Mouse (Mus musculus) kidney, embryonic 14.5 days (tissue): ENCODE measurements around the gene Plcl1. TPM values are rescaled to one million over a fixed set of nuclear protein-coding genes. Genes with fewer than 3 reads are reported as not detected.

Experiments
- ATAC-seq: fragments of 200-750 bp; cut with Nextera tagmentation; 2 replicates; pipeline ENCODE4 v1.8.0; 2017; ENCODE audit warnings: moderate number of reproducible peaks, mild to moderate bottlenecking, moderate TSS enrichment, moderate library complexity; ENCODE audit not compliant: low FRiP score, low TSS enrichment
- H3K27ac ChIP-seq: fragments of 300-500 bp; sonication (generic); 2 replicates; pipeline ENCODE4 v1.5.1; 2014; ENCODE audit warnings: low read depth, mild to moderate bottlenecking, low read length, moderate library complexity, mixed read lengths
- H3K27me3 ChIP-seq: fragments of 300-500 bp; sonication (generic); 2 replicates; pipeline ENCODE4 v1.6.1; 2014; ENCODE audit warnings: mild to moderate bottlenecking, low read length; ENCODE audit not compliant: control insufficient read depth, insufficient read depth
- H3K36me3 ChIP-seq: fragments of 300-500 bp; sonication (generic); 2 replicates; pipeline ENCODE4 v1.6.1; 2014; ENCODE audit warnings: low read length, mixed read lengths; ENCODE audit not compliant: control insufficient read depth, insufficient read depth
- H3K4me1 ChIP-seq: fragments of 300-500 bp; sonication (generic); 2 replicates; pipeline ENCODE4 v1.6.1; 2014; ENCODE audit warnings: low read length, mixed read lengths; ENCODE audit not compliant: control insufficient read depth, insufficient read depth
- H3K4me2 ChIP-seq: fragments of 300-500 bp; sonication (generic); replicated peaks from 2 replicates; pipeline ENCODE4 v1.6.1; 2014; ENCODE audit warnings: low read depth, mild to moderate bottlenecking, low read length
- H3K4me3 ChIP-seq: fragments of 300-500 bp; sonication (generic); 2 replicates; pipeline ENCODE4 v1.5.1; 2014; ENCODE audit warnings: mild to moderate bottlenecking, low read length
- H3K9ac ChIP-seq: fragments of 300-500 bp; sonication (generic); 2 replicates; pipeline ENCODE4 v1.6.1; 2014; ENCODE audit warnings: low read depth, mild to moderate bottlenecking, low read length, moderate library complexity
- H3K9me3 ChIP-seq: fragments of 300-500 bp; sonication (generic); 2 replicates; pipeline ENCODE4 v1.6.1; 2016; ENCODE audit warnings: low read length; ENCODE audit not compliant: control insufficient read depth
- WGBS: fragments of 180-500 bp; shearing (Covaris S2); extraction: QIAGEN DNeasy Blood & Tissue Kit; methylation state at CpG from one replicate; pipeline ENCODE4 v1.1.7; 2014; 5-methylcytosine and 5-hydroxymethylcytosine counted together
- polyA plus RNA-seq: library from polyadenylated mRNA; unstranded; fragments of >200 nt; fragmentation: Nextera tagmentation; extraction: Ambion mirVana; gene quantifications from 2 replicates; pipeline ENCODE4 v1.2.1, GENCODE M21; 2014

Plcl1 gene
- polyA plus RNA-seq, 1 experiment from 2014 or later, result 5.7 TPM

DNA sequence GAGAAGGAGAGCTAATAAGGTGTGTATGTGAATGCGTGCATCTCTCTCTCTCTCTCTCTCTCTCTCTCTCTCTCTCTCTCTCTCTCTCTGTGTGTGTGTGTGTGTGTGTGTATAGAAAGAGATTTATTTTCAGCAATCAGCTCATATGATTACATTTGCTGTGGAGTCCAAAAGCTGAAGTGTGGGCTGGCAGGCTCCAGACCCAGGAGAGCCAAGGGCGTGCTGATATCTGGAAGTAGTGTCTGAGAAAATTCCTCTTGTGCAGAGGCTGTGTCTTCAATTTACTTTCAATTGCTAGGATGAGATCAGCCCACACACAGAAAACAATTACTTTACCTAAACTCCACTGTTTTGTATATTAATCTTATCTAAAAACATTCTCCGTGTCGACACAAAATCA, 179.7 kb downstream of the Plcl1 start:
- no peak for ATAC-seq
- 74% methylated on average over 4 of the region's 4 CpGs for WGBS
- no peaks in the 10 kb centered on the region for H3K27me3 ChIP-seq
- no peak overlapping the region for H3K4me3 ChIP-seq
- H3K9me3 ChIP-seq, result no peaks in the 10 kb centered on the region
- H3K4me1 ChIP-seq, result peaks cover 6% of the 10 kb centered on the region; the same call in 1 of the 2 replicates
- no peak overlapping the region for H3K9ac ChIP-seq
- H3K4me2 ChIP-seq, result no peak overlapping the region
- no peaks in the 10 kb centered on the region for H3K36me3 ChIP-seq
- H3K27ac ChIP-seq, result no peak overlapping the region

GRCm38 (mm10) chr1:55588090-55588489, 182.4 kb downstream of the Plcl1 start:
- Histone ChIP-seq H3K9ac (no peak overlapping the region), H3K27ac (no peak overlapping the region; the same call in 1 of the 2 replicates), H3K27me3 (no peaks in the 10 kb centered on the region), H3K9me3 (no peaks in the 10 kb centered on the region), H3K4me2 (no peak overlapping the region), H3K4me3 (no peak overlapping the region), H3K4me1 (peaks cover 6% of the 10 kb centered on the region; the same call in 1 of the 2 replicates), H3K36me3 (no peaks in the 10 kb centered on the region)
- WGBS, result 63% methylated on average over 6 of the region's 6 CpGs
- no peak for ATAC-seq

DNA sequence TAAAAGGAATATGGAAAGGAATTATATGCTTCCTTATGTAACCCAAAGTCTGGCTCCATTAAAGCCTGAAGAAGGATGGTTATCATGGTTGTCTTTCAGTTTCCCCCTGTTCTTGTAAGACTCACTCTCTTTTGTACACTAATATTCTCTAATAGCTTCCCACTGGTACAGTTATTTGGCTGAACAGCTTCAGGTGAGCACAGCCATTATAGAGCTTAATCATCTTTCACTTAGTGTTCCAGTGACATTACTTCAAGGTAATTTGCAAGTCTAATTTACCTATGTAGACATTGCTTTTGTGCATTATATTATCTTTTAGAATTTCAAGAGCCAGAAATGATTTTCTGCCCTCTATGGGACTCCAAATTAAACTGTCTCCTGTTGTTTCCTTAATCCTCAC, 184.3 kb downstream of the Plcl1 start:
- H3K27me3 ChIP-seq, result no peaks in the 10 kb centered on the region
- no peak for ATAC-seq
- H3K9me3 ChIP-seq, result no peaks in the 10 kb centered on the region
- no peak overlapping the region for H3K4me2 ChIP-seq
- no peak overlapping the region for H3K9ac ChIP-seq
- H3K4me3 ChIP-seq, result no peak overlapping the region
- H3K4me1 ChIP-seq, result peaks cover 6% of the 10 kb centered on the region; the same call in 1 of the 2 replicates
- no peak overlapping the region for H3K27ac ChIP-seq
- no peaks in the 10 kb centered on the region for H3K36me3 ChIP-seq

DNA sequence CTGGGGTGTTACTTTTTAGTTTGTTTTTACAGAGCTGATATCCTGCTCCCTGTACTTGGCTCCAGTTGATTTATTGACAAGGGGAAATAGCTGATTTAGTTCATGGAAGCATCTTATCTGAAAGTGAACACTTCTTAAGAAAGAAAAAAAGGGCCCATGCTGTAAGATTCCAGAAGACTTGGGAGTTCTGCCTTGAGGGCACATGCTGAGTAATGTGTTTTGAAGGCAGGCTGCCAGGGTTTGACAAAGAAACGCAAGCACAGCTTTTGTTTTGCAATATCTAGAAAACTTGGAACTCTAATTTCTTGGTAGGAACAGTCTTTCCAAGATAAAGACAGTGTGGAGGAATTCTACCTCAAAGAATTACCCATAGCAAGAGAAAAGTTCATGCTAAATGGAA, 194.8 kb downstream of the Plcl1 start:
- no peak for ATAC-seq
- H3K4me2 ChIP-seq, result no peak overlapping the region
- no peaks in the 10 kb centered on the region for H3K27me3 ChIP-seq
- H3K9ac ChIP-seq, result no peak overlapping the region
- no peak overlapping the region for H3K27ac ChIP-seq
- H3K36me3 ChIP-seq, result no peaks in the 10 kb centered on the region
- whole genome bisulfite sequencing, result 42% methylated on average over 1 of the region's 1 CpGs
- H3K4me3 ChIP-seq, result no peak overlapping the region
- no peaks in the 10 kb centered on the region for H3K4me1 ChIP-seq
- H3K9me3 ChIP-seq, result no peaks in the 10 kb centered on the region

GRCm38 (mm10) chr1:55604593-55604992, 198.9 kb downstream of the Plcl1 start:
- no peak overlapping the region; the same call in 1 of the 2 replicates for H3K27ac ChIP-seq
- 72% methylated on average over 4 of the region's 4 CpGs for WGBS
- no peak for ATAC-seq
- H3K9ac ChIP-seq, result no peak overlapping the region
- H3K36me3 ChIP-seq, result no peaks in the 10 kb centered on the region
- H3K4me2 ChIP-seq, result no peak overlapping the region
- 0 out of 2 replicates have a peak, but pooled peaks cover 5% of the 10 kb centered on the region for H3K4me1 ChIP-seq
- no peaks in the 10 kb centered on the region for H3K27me3 ChIP-seq
- H3K4me3 ChIP-seq, result no peak overlapping the region
- no peaks in the 10 kb centered on the region for H3K9me3 ChIP-seq

- ATAC-seq, result no peak
- 0 out of 2 replicates have a peak, but pooled peaks cover 5% of the 10 kb centered on the region for H3K4me1 ChIP-seq
- H3K9me3 ChIP-seq, result no peaks in the 10 kb centered on the region
- H3K4me3 ChIP-seq, result no peak overlapping the region
- H3K9ac ChIP-seq, result no peak overlapping the region
- H3K27ac ChIP-seq, result no peak overlapping the region
- H3K36me3 ChIP-seq, result no peaks in the 10 kb centered on the region
- H3K27me3 ChIP-seq, result no peaks in the 10 kb centered on the region
- whole genome bisulfite sequencing, result 75% methylated on average over 4 of the region's 4 CpGs
- no peak overlapping the region for H3K4me2 ChIP-seq
Observed at GRCm38 (mm10) chr1:55605450-55605849, 199.7 kb downstream of the Plcl1 start.

DNA sequence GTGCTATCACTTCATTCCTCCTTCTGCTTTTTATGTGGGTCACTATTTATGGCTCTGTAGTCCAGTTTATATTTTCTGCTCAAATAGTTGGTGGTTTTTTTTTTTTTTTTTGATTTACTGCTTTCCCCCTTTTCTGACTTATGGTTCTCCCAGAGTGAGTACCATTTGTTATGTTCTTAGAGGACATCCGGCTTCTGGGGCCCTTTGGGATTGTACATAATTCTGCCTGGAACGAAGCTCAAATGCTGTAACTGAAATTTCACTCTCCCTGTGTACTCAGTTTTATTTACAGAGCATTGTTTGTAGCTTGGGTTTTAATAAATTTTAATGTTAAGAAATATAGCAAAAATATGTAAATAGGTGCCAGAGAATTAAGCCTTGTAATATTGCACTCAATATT, 200.2 kb downstream of the Plcl1 start:
- 54% methylated on average over 2 of the region's 2 CpGs for WGBS
- ATAC-seq, result no peak
- Histone ChIP-seq H3K36me3 (no peaks in the 10 kb centered on the region), H3K9ac (no peak overlapping the region), H3K9me3 (no peaks in the 10 kb centered on the region), H3K4me3 (no peak overlapping the region), H3K4me1 (0 out of 2 replicates have a peak, but pooled peaks cover 5% of the 10 kb centered on the region), H3K27ac (peak overlapping the region; percentile 67; the same call in 1 of the 2 replicates), H3K27me3 (no peaks in the 10 kb centered on the region), H3K4me2 (no peak overlapping the region)

- no peaks in the 10 kb centered on the region for H3K27me3 ChIP-seq
- H3K9ac ChIP-seq, result no peak overlapping the region
- H3K9me3 ChIP-seq, result no peaks in the 10 kb centered on the region
- no peaks in the 10 kb centered on the region for H3K36me3 ChIP-seq
- H3K4me2 ChIP-seq, result no peak overlapping the region
- peak overlapping the region; percentile 67; the same call in 1 of the 2 replicates for H3K27ac ChIP-seq
- H3K4me1 ChIP-seq, result 0 out of 2 replicates have a peak, but pooled peaks cover 5% of the 10 kb centered on the region
- 41% methylated on average over 8 of the region's 8 CpGs for WGBS
- H3K4me3 ChIP-seq, result no peak overlapping the region
- ATAC-seq, result peak; percentile 47; the same call in 1 of the 2 replicates
Observed at GRCm38 (mm10) chr1:55606405-55606804, 200.7 kb downstream of the Plcl1 start.

- no peak for ATAC-seq
Observed at GRCm38 (mm10) chr1:55612759-55613328, 207.1 kb downstream of the Plcl1 start.

More at GRCm38 (mm10) chr1:55612759-55613328, 207.1 kb downstream of the Plcl1 start:
- Histone ChIP-seq H3K27me3 (no peaks in the 10 kb centered on the region), H3K4me2 (no peak overlapping the region), H3K4me3 (no peak overlapping the region), H3K9ac (no peak overlapping the region), H3K36me3 (no peaks in the 10 kb centered on the region), H3K9me3 (no peaks in the 10 kb centered on the region), H3K27ac (no peak overlapping the region), H3K4me1 (no peaks in the 10 kb centered on the region)
- WGBS, result 84% methylated on average over 6 of the region's 6 CpGs
